Mouse (Mus musculus) ES-CJ7 (cell line): ENCODE measurements around the gene Prpf3.
A peak's percentile ranks its signal among the peaks of the same experiment; 100 is the strongest.
"Not testable (repeated sequence)": the region's sequence is repeated elsewhere in the genome, so short reads cannot be mapped to it uniquely, and the experiment has no call there.

Experiments
- DNase-seq: peaks from one replicate; pipeline ENCODE4 v3.0.0; 2011; ENCODE audit warnings: low read depth, low spot score

The Prpf3 gene

DNA sequence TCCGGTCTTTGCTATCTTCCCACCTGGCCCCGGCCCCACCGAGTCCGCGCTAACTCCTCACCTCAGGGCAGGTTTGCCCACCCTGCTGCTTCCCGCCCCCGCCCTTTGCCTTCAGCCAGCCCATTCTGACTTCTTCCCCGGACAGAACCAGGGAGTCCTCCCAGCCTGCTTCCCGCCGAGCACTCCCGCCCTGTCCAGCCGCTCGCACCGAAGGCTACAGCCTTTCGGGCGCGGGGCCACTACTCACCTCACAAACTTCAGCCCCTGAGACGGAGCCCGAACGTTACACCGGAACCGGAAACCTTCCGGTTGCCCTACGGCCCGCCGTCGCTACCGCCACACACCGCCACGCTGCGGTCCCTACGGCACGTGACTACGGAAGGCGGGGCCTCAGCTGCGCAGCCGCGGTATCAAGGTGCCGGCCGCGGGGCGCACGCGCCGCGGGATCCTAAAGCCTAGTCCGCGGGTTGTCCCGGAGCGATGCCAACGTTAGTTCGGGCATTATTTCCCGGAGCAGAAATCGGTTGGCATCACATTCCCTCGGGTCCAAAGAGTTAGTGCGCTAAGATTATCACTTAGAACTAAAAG, at the start of gene Prpf3:
Gene Prpf3, minus strand, starts transcription at position 384 of the 588 bp plus-strand sequence.
- peak; percentile 94 for DNase-seq

DNA sequence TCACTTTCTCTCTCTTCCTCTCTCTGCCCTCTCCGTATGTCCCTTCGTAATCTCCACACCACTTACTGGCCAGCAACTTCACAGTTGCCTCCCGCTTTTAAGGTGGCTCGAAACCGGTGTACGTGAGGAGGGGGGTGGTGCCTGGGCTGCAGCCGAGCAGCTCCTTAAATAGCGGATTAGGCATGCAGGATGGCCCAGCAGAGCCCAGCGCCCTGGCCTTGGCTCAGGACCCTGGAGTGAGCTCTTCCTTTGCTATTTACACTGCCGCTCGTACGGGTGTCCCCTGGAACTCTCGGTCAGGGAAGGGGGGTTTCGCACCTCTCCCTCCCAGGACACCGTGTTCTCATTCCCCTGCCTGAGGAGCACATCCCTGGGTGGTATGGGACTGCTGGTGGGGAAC, 48.9 kb upstream of the Prpf3 start, which contains the start of gene Car14:
Gene Car14, minus strand, starts transcription at position 124 of the 400 bp plus-strand sequence.
- DNase-seq: peak; percentile 22

DNA sequence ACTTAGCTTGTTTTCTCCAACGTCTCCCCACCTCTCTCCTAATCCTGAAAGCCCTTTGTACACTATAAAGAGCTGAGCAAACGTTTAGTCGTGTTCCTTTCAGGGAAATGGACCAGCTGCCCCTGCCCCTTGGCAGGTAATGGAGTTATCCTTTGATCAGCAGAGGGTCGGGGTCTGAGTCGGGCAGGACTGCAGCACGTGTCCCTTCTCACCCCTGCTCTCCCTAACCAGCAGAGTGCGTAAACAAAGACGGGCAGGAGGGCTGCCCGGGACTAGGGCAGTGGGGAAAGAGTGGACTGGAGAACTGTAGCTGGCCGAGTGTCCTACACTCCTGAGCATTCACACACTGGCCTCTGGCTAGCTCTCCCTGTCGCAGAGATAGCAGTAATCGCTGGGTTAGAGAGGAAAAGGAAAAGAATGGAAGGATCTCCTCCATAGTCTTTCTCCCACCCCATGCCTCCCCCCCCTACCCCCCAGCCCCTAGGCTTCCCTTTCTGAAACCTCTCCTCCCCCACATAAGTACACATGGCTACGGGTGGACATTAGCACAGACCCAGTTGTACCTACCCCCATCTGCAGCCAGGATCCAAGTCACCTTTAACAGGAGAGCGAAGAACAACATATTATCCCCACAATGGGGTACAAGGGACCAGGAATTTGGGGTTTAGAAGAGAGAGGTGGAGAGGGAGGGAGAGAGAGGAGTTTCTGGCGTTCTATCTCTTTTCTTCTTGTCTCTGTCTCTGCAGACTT, 48.2 kb upstream of the Prpf3 start:
- no peak for DNase-seq

DNA sequence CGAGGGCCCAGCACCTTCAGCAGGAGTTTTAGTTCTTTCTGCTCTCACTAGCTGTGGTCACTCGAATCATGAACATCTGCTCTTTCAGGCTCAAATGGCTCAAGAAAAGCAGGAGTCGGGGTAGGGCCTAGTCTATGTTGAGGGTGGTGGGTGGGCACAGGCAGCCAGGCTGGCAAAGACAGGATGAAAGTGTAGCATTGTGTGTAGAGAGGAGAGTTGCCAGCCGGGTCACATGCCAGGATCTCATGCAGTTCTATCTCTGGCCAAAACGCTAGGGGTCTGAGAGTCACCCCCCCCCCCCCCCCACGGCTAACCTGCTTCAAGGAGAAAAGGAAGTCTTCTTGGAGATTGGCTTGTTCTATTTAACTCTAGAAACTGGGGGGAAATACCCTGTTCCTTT, 47.0 kb upstream of the Prpf3 start:
- no peak for DNase-seq

DNA sequence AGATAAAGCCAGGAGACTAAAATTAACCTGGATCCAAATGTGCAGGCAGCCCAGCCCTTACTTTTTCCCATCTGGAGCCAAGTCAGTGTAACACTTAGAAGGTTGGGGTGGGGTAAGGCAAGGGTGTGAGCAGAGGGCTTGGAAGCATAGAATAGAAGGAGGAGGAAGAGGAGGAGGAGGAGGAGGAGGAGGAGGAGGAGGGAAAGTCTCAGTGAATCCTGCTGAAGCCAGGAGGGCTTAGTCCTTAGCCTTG, 46.6 kb upstream of the Prpf3 start:
- DNase-seq: no peak

DNA sequence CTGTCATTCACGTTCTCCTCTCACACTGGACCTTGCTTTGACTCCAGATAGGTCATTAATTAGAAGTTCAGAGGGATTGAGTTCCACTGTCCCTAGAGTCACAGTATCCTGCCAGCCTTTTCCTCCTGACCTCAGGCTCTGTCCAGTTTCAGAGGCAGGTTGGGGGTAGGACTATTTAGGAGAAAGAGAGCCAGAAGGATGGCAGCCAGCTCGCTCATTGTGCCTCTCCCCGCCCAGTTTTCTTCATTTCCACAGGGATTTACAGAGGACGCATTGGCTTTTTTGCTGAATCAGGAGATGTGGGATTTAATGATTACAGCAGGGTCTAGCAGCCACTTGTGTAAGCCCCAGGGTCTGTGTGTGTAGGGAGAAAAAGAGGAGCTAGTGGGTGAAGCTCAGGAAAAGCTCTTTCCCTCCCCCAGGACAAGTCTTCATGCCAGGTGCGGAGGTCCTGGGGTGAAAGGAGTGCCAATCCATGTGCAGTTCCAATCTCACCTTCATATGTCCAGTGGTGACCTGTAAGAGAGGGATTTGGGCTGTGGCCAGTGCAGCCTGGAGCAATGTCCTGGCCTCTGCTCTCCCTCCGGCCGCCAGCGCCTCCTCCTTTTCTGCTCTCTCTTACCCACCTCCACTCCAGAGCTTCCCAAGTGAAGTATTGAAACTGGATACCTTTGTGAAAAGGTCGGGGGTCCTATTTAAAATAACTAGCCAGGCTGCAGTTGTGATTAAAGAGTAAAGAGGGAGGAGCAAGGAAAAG, 46.1 kb upstream of the Prpf3 start:
- no peak for DNase-seq

DNA sequence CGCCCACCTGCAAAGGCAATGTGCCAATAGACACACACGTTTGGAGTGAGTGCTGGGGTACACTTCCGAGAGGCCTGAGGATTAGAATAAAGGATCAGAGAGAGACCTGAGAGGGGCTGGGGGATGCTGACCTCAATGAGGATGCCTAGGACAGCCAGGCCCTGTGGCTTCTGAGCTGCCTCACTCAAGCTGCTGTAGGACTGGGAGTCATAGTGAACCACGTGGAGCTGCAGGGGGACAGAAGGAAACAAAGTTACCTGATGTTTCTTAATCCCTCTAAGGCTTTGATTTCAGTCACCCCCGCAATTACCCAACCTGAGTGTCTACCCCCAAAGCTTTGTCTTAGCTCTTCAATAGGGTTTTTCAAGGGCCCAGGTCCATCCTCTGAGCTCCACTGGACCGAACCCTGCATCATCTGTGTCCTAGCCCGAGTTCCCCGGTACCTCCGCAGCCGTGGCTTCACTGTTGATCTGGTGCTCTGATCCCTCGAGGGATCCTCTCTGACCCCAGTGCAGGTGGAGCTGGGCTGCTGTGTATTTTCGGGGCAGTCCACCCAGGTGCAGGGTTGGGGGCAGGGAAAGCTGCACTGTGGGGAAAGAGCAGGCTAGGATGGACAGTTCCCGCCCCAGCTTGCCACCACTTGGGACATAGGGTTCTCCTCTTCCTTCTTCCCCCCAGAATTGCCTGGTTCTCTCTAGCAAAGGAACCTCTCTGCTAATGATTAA, 44.3 kb upstream of the Prpf3 start:
- no peak for DNase-seq

DNA sequence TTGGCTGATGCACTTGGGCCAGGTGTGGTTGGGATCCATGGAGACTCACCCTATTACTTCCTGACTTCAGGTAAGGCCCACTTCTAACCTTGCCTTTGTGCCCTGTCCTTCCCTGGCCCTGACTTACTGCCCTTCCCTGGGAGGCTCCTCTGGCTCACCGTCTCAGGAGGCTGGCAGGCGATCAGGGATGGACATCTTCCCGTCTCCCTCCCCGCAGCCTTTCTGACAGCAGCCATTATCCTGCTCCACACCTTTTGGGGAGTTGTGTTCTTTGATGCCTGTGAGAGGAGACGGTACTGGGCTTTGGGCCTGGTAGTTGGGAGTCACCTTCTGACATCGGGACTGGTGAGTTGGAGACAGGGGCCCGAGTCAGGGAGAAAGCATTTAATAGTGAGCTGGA, 39.8 kb upstream of the Prpf3 start:
- DNase-seq: not testable (repeated sequence)

DNA sequence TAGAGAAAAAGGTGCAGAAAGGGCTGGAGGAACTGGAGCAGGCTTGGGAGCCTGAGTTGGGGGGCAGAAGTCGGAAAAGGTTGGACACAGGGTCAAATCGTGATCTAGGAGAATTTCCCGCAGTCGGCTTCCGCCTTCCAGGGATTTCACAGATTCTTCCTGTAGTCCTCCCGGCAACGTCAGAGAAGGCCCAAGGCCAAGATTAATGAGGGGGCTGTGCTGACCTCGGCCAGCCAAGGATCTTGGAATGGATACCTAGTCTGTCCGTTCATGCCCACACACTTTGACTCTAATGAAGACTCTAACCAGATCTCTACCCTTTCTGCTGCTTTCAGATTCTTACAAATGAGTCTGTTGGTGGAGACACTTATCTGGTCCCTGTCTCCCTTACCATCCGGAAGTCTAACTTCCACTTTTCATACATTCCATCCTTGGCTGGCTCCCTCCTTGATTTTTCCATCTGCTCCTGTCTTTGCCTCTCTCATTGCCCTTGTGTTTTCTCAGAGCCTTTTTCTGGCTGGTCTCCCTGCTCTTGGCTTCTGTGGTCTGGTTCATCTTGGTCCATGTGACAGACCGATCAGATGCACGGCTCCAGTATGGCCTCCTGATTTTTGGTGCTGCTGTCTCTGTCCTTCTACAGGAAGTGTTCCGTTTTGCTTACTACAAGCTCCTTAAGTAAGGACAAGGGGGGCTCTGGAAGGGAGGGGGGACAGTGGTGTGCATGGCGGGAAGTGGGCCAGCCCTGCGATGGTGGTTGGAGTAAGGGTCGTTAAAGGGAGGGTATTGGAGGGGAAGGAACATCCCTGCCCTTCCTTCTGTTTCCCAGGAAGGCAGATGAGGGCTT, 38.9 kb upstream of the Prpf3 start:
- no peak for DNase-seq

DNA sequence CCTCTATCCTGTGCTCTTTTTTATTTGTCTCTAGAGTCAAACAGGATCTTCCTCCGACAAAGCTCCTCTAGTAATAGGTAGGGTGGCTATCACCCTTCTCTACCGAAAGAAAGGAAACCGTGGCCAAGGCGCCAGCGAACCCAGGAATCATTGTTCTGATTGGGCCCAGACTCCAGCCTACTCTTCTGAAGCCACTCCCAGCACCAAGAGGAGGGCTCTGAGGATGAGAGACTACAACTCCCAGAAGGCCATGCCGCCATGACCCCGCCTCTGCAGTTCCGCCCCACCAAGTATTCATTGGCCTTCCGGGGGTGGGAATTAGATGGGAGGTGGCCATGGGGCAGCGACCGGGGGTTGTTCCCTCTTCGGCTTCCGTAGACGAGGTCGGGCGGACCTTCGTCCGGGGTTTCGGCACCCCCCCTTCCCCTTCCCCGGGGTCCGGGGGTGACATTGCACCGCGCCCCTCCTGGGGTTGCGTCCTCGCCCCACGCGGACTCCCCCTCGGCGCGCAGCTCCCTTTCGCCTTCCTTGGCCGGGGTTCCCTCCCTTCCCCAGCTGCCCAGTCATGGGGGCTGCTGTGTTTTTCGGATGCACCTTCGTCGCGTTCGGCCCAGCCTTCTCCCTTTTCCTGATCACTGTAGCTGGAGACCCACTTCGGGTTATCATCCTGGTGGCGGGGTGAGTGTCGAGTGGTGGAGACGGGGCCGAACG, 38.1 kb upstream of the Prpf3 start, which contains the start of gene Aph1a:
Gene Aph1a, plus strand, starts transcription at position 364 of the 711 bp plus-strand sequence.
- DNase-seq: peak; percentile 97

DNA sequence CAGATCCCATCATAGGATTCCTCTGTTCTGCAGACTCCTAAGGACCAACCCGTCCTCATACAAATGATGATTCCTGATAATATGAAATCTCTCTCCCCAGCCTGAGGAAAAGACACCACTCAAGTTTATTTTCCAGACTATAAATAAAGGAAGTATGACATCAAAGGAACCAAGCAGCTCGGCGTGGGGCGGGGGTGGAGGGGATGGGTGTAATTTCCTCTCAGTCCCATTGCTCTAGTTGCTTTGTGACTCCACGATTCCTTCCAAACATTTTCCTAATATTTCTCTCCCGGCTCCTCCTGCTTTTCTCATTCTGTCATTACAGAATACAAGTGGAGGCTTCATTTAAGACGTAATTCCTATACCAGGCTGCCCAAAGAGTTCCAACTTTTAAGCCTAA, 37.4 kb upstream of the Prpf3 start:
- DNase-seq: no peak

DNA sequence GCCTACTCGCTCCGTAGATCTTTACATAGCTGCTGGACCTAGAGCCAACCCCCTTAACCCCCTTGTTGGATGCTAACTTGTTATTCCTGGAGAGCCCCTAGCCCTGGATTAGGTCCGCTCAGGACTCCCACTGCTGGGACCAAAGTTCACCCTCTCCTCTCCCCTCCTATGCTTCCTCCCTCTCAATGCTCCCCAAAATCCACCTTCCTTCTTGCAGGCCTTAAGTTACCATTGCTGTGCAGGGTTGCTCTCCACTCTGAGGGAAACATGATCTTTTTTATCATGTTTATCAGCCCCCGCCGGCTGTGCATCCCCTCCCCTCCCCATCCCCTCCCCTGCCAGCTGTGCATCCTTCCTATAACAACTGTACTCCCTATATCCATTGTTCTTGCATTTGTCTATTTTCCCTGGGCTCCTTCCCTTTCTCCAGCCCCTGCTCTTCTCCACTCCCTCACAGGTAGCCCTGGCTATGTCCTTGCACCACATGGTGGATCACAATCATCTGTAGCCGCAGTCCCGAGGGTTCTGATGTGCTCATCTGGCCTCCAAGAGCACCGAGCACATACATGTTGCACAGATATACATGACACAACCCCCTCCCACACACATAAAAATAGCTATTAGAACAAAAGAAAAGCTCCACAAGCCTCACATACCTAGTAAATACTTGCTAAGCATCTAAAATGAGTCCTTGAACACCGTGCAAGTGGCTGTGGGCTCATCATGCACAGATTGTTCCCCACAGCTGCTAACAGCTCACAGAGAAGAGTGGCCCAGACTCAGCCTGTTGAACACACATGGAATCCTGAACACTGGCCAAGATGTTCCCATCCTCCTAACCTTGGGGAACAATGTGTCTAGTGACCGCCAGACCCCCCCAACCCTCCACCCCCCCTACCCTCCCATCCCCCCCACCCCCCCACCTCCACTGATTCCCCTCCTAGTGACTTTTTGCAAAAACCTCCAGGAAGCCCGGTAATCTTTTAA, 36.7 kb upstream of the Prpf3 start:
- DNase-seq: no peak

DNA sequence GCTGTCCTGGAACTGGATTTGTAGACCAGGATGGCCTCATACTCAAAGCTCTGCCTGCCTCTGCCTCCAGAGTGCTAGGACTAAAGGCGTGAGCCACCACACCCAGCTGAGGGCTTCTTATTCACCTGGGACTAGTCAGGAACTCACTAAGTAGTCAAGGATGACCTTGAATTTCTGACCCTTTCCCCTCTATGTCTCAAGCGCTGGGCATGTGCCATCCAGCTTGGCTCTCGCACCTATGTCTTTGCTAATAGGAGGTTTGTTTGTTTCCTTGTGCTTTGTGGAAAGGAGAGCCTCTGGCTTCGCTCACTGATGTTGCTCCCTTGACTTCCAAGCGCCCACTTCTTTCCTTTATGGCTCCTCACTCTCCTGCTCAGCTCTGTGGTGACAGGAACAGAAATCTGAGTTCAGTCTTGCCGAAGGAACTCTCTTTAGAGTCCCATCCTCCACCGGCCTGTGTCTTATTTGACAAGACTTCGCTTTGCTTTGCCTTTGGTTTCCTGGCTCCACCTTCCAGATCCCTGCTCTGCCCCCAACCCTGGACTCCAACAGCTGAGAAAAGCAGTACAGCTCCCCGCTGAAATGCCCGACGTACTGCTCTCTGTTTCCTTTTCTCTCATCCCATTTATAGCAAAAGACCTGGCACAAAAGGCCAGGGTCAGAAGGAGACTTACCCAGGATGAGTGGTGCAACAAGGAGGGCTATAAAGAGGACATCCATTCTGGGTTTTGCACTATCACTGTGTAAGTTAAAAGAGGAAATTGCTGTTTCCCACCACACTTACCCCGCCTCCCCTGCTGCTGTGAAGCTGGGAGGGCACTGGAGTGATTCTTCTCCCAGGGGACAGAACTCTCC, 35.8 kb upstream of the Prpf3 start, which contains the start of gene BC028528:
Gene BC028528, minus strand, starts transcription at position 795 of the 855 bp plus-strand sequence.
- DNase-seq: peak; percentile 87

DNA sequence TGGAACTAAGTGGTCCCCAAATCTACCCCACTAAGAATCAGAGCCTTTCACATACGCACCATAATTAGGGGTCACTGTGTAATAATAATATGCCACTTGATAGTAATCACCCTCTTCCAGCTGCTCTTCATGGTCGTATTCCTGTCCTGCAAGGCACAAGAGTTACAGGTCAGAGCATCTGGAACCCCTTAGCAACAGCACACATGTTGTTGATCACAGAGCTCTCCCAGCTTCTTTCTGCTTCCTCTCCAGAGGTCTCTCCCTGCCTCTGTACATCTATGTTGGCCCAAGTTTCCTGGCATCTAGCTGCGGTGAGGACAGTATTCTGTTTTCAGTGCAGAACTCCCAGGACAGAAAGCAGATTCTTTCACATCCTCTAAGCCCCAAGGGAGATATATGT, 34.0 kb upstream of the Prpf3 start:
- DNase-seq: no peak

DNA sequence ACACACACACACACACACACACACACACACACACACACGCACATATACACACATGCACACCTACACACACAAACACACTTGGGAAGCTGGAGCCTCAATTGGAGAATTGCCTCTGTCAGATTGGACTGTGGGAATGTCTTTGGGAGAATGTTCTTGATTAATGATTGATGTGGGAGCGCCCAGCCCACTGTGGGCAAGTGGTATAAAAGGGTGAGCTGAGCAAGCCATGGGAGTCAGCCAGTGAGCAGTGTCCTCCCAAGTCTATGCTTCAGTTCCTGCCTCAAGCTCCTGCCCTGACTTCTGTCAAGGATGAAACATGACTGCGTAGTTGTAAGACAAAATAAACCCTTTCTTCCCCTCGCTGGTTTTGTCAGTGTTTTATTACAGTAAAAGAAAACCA, 31.9 kb upstream of the Prpf3 start:
- no peak for DNase-seq

DNA sequence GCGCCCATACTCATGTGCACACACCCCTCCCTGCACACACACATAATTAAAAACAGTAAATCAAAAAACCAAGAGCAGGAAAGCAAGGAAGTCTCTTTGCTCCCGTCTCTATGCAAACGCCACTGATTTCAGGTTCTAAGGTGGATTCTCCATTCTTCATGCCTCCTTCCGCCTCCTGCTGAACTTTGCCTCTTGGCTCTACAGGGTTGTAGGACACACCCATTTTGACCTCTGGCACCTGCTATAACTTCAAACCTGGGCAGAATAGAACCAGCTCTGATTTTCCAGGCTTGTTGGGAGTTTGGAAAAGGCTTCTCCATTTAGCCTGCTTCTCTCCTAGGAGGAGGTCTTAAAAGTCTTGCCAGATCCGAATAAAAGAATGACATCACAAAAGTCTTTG, 28.7 kb upstream of the Prpf3 start:
- no peak for DNase-seq

DNA sequence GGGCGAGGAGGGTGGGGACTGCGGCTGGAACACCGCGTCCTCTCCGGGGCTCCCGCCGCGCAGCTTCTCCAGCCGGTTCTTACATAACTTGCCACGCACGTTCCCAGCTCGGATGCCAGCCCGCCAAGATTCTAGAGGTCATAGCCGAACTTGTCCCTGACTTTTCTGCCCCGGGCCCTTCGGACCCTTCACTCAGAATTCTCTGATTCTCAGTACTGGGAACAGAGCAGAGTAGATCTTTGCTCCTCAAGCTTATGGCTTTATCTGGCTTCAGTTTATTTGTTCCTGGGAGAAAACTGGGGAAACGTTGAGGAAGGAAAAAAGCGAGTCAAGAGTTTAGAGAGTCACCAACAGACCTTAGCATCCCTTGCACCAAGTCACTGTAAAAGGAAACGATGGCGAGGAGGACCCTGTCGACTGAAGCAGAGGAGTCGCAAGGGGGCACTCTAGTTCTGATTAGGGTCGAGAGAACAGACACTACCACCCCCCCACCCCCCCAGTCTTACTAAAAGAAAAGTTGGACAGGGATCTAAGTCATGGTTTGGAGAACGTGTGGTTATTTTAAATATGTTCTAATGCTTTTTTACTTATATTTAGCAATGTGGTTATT, 27.2 kb upstream of the Prpf3 start:
- peak; percentile 73 for DNase-seq
